Mouse (Mus musculus) midbrain, embryonic 15.5 days (tissue): ENCODE data around the gene C1s1. TPM values are rescaled to one million over a fixed set of nuclear protein-coding genes. Genes with fewer than 3 reads are reported as not detected.
"Not testable (repeated sequence)": the region's sequence is repeated elsewhere in the genome, so short reads cannot be mapped to it uniquely, and the experiment has no call there.

Experiments
- ATAC-seq: fragments of 200-750 bp; cut with Nextera tagmentation; replicated peaks from 2 replicates; pipeline ENCODE4 v1.8.0; 2017; ENCODE audit warnings: moderate TSS enrichment
- H3K27ac ChIP-seq: fragments of 300-500 bp; sonication (generic); 2 replicates; pipeline ENCODE4 v1.5.1; 2015; ENCODE audit warnings: mild to moderate bottlenecking, inconsistent platforms
- H3K27me3 ChIP-seq: fragments of 300-500 bp; sonication (generic); replicated peaks from 2 replicates; pipeline ENCODE4 v1.6.1; 2015; ENCODE audit warnings: inconsistent platforms
- H3K36me3 ChIP-seq: fragments of 300-500 bp; sonication (generic); replicated peaks from 2 replicates; pipeline ENCODE4 v1.6.1; 2015; ENCODE audit warnings: inconsistent platforms
- H3K4me1 ChIP-seq: fragments of 300-500 bp; sonication (generic); 2 replicates; pipeline ENCODE4 v1.6.1; 2015; ENCODE audit warnings: inconsistent platforms
- H3K4me2 ChIP-seq: fragments of 300-500 bp; sonication (generic); 2 replicates; pipeline ENCODE4 v1.6.1; 2015; ENCODE audit warnings: inconsistent platforms, mild to moderate bottlenecking, moderate library complexity
- H3K4me3 ChIP-seq: fragments of 300-500 bp; sonication (generic); 2 replicates; pipeline ENCODE4 v1.5.1; 2015; ENCODE audit warnings: mild to moderate bottlenecking, inconsistent platforms
- H3K9ac ChIP-seq: fragments of 300-500 bp; sonication (generic); 2 replicates; pipeline ENCODE4 v1.6.1; 2015; ENCODE audit warnings: mild to moderate bottlenecking, inconsistent platforms
- H3K9me3 ChIP-seq: fragments of 300-500 bp; sonication (generic); 2 replicates; pipeline ENCODE4 v1.6.1; 2016; ENCODE audit warnings: inconsistent platforms
- WGBS: fragments of 180-500 bp; shearing (Covaris S2); methylation state at CpG from one replicate; pipeline ENCODE4 v1.1.7; 2015; ENCODE audit warnings: mixed read lengths; 5-methylcytosine and 5-hydroxymethylcytosine counted together
- polyA plus RNA-seq: library from polyadenylated mRNA; unstranded; fragments of >200 nt; fragmentation: Nextera tagmentation; extraction: Ambion mirVana; gene quantifications from 2 replicates; pipeline ENCODE4 v1.2.1, GENCODE M21; 2015

Gene C1s1
- polyA plus RNA-seq, 1 experiment from 2014 or later: 1.1 TPM

GRCm38 (mm10) chr6:124485414-124486144, 56.6 kb downstream of the C1s1 start:
- ATAC-seq: peak; percentile 97
- no peaks in the 10 kb centered on the region for H3K4me1 ChIP-seq
- peak overlapping the region; percentile 45 for H3K4me2 ChIP-seq
- no peak overlapping the region for H3K9ac ChIP-seq
- no peaks in the 10 kb centered on the region for H3K27me3 ChIP-seq
- H3K4me3 ChIP-seq: peak overlapping the region; percentile 27
- H3K36me3 ChIP-seq: no peaks in the 10 kb centered on the region
- WGBS: 28% methylated on average over 21 of the region's 21 CpGs
- peak overlapping the region; percentile 29; the same call in 1 of the 2 replicates for H3K27ac ChIP-seq
- H3K9me3 ChIP-seq: no peaks in the 10 kb centered on the region

DNA sequence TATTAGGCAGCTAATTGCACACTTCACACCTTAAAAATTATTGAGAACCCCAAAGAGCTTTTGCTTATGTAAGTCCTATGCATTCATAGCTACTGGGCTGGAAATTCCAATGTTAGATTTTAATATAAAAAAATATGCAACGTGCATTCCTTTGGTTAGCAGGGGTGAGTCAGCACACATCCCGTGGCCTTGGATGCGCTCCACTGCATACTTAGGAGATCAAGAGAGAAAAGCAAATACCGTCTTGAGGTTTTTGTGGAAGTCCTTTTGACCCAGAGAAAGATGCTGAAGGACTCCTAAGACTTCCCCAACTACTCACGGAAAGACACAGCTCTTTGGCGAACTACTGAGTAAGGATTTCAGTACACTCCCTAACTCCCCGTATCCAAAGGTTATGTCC, 57.3 kb downstream of the C1s1 start:
- peak overlapping the region; percentile 45; the same call in 1 of the 2 replicates for H3K4me2 ChIP-seq
- no peak overlapping the region for H3K27ac ChIP-seq
- H3K27me3 ChIP-seq: no peaks in the 10 kb centered on the region
- no peaks in the 10 kb centered on the region for H3K4me1 ChIP-seq
- H3K4me3 ChIP-seq: no peak overlapping the region
- 85% methylated on average over 7 of the region's 7 CpGs for WGBS
- no peak overlapping the region for H3K9ac ChIP-seq
- no peaks in the 10 kb centered on the region for H3K36me3 ChIP-seq
- ATAC-seq: no peak
- no peaks in the 10 kb centered on the region for H3K9me3 ChIP-seq

DNA sequence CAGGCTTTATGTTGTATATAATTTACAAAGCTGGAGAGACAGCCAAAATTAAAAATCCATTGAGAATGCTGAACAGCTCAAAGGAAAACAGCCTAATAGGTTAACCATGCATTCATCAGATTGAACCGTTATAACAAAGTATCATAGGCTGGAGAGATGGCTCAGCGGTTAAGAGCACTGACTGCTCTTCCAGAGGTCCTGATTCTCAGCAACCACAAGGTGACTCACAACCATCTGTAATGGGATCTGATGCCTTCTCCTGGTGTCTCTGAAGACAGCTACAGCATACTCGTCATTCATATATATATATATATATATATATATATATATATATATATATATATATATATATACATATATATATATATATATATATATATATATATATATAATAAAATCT, 58.3 kb downstream of the C1s1 start:
- not testable (repeated sequence) for H3K4me2 ChIP-seq, H3K27me3 ChIP-seq, H3K9ac ChIP-seq, H3K4me3 ChIP-seq, H3K27ac ChIP-seq, H3K4me1 ChIP-seq, H3K36me3 ChIP-seq, ATAC-seq, H3K9me3 ChIP-seq
- WGBS: 88% methylated on average over 3 of the region's 3 CpGs

- H3K27me3 ChIP-seq: no peaks in the 10 kb centered on the region
- 38% methylated on average over 6 of the region's 6 CpGs for WGBS
- ATAC-seq: no peak
- H3K36me3 ChIP-seq: no peaks in the 10 kb centered on the region
- no peaks in the 10 kb centered on the region for H3K4me1 ChIP-seq
- no peak overlapping the region for H3K27ac ChIP-seq
- no peak overlapping the region for H3K4me2 ChIP-seq
- H3K4me3 ChIP-seq: no peak overlapping the region
- H3K9me3 ChIP-seq: no peaks in the 10 kb centered on the region
- H3K9ac ChIP-seq: no peak overlapping the region
Observed at GRCm38 (mm10) chr6:124481571-124481970, 60.6 kb downstream of the C1s1 start.

Other genes starting within 250 kb of the C1s1 start
- gene Cd163, start 237.7 kb downstream of the C1s1 start, polyA plus RNA-seq: 0.88 and 0.95 TPM in 2 replicates
- 77.3 and 83.5 TPM in 2 replicates for gene Pex5, start 127.3 kb downstream of the C1s1 start, polyA plus RNA-seq
- gene Clstn3, start 77.6 kb downstream of the C1s1 start, polyA plus RNA-seq: 146 and 153 TPM in 2 replicates
- 0.23 and 0.30 TPM in 2 replicates for gene C1rl, start 49.2 kb downstream of the C1s1 start, polyA plus RNA-seq
- gene C1ra, start 30.0 kb downstream of the C1s1 start, polyA plus RNA-seq: 0.27 and 0.28 TPM in 2 replicates
- not detected in 2 replicates for gene C1rb, start 27.9 kb upstream of the C1s1 start, polyA plus RNA-seq
- 0.13 TPM in 1 of 2 replicates, not detected in the other for gene C1s2, start 93.7 kb upstream of the C1s1 start, polyA plus RNA-seq
- gene Lpcat3, start 120.7 kb upstream of the C1s1 start, polyA plus RNA-seq: 45.6 and 51.9 TPM in 2 replicates
- gene Emg1, start 169.8 kb upstream of the C1s1 start, polyA plus RNA-seq: 107 and 109 TPM in 2 replicates
- gene Phb2, start 170.0 kb upstream of the C1s1 start, polyA plus RNA-seq: 254 and 256 TPM in 2 replicates
- 3.9 and 5.6 TPM in 2 replicates for gene Ptpn6, start 196.4 kb upstream of the C1s1 start, polyA plus RNA-seq
- gene Grcc10, start 199.0 kb upstream of the C1s1 start, polyA plus RNA-seq: 668 and 674 TPM in 2 replicates
- gene Gm45234, start 213.7 kb upstream of the C1s1 start, polyA plus RNA-seq: not detected in 2 replicates
- 32.7 and 34.3 TPM in 2 replicates for gene Atn1, start 214.2 kb upstream of the C1s1 start, polyA plus RNA-seq
- gene Eno2, start 227.3 kb upstream of the C1s1 start, polyA plus RNA-seq: 89.2 and 90.8 TPM in 2 replicates
- gene Lrrc23, start 237.4 kb upstream of the C1s1 start, polyA plus RNA-seq: 4.8 and 6.7 TPM in 2 replicates